In the genomic region with DNA sequence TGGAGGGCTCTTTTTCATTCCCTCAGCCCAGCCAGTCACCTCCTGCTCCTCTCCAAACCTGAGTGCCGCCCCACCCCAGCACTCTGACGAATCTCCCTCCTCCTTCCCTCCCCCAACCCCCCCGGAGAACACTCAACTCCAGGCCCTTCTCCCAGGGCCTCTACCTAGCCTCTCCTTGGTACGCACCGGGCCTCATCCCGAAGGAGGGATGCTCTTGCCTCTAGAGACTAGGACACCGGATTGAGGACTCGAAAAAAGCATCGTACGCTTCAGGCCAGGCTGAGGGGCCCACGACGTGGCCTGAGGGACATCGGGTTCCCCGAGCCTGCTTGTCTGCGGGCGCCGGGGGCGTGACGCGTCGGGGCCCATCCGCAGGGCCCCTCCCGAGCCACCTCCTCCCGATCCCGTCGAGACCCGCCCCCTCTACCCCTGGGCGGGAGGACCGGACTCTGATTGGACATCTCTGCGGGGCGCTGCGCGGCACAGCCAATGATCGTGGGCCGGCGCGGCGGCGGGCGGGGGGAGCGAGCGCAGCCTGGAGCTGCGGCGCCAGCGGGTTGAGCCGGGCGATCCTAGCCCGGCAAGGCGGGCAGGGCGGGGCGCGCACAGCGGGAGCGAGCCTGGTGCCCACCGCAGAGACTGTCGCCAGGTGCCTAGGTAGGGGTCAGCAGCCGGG, we compare ENCODE assay signal across 8 mouse cellular contexts. TPM values are rescaled to one million over a fixed set of nuclear protein-coding genes. Genes with fewer than 3 reads are reported as not detected.
A peak's percentile ranks its signal among the peaks of the same experiment; 100 is the strongest.
DNase-seq lines count a peak whose midpoint lies in the region; ATAC-seq lines count a peak whose summit lies in the region.

A gene (plus strand): TSS at position 538 of the 676 bp plus-strand sequence.

- H3K4me2 ChIP-seq in intestine, embryonic 14.5 days (ENCODE audit: low read length), result peak within 1 kb of the TSS; percentile 98

- H3K9ac ChIP-seq in intestine, embryonic 14.5 days (ENCODE audit: low read length), result peak within 1 kb of the TSS; percentile 56

- peak; percentile 92 to 94 for DNase-seq in adrenal gland, adult 18-20 months (ENCODE audit: low spot score in 2 of 2)
- DNase-seq in embryo, embryonic 10 days (ENCODE audit: low spot score), result peak; percentile 94
- peak; percentile 94 for DNase-seq in gastrocnemius, postnatal 25 days
- DNase-seq in intestine, embryonic 14.5 days (ENCODE audit: low spot score), result peak; percentile 92
- DNase-seq in left cerebral cortex, postnatal 10 days (ENCODE audit: extremely low spot score in 1 of 2, low spot score in 2 of 2), result peak; percentile 92 to 97
- DNase-seq in right cerebral cortex, postnatal 14 days, result peak; percentile 94
- DNase-seq in urinary bladder, postnatal 25 days (ENCODE audit: low spot score), result peak; percentile 88

- WGBS in intestine, embryonic 14.5 days, result 1% methylated on average over 56 of the region's 57 CpGs

- no peaks in the 10 kb centered on the region for H3K36me3 ChIP-seq in intestine, embryonic 14.5 days (ENCODE audit: control insufficient read depth, insufficient read depth, low read length)

- H3K4me1 ChIP-seq in intestine, embryonic 14.5 days (replicated peaks; ENCODE audit: control insufficient read depth, insufficient read depth, low read length), result peaks cover 7% of the 10 kb centered on the region; the same call in 1 of the 2 replicates

- intact Hi-C loops in left cerebral cortex, postnatal 10 days (cut with DNase I), result no loop called here

- peak within 1 kb of the TSS; percentile 74 for H3K4me3 ChIP-seq in intestine, embryonic 14.5 days (ENCODE audit: low read depth, low read length)

- H3K27ac ChIP-seq in intestine, embryonic 14.5 days (ENCODE audit: low read depth), result no peak within 1 kb of the TSS

- peaks cover 14% of the 10 kb centered on the region for H3K27me3 ChIP-seq in intestine, embryonic 14.5 days (replicated peaks; ENCODE audit: control insufficient read depth, insufficient read depth, low read length)

- no peaks in the 10 kb centered on the region for H3K9me3 ChIP-seq in intestine, embryonic 14.5 days (ENCODE audit: control insufficient read depth, low read length)

- ATAC-seq in intestine, embryonic 14.5 days (replicated peaks; ENCODE audit: low FRiP score, low TSS enrichment, low read depth), result peak; percentile 96
- peak; percentile 97 for ATAC-seq in megakaryocyte-erythroid progenitor cell, adult 5-6 weeks (replicated peaks; ENCODE audit: low FRiP score, low TSS enrichment, poor library complexity, severe bottlenecking)

RNA-seq across cellular contexts. Expression of the gene that starts here (rescaled TPM):
- total RNA-seq in adrenal gland, adult 18-20 months (2021), result 1 to 10 TPM; 2.5 to 4.5 TPM
- total RNA-seq in gastrocnemius, postnatal 25 days (2021), result 1 to 10 TPM in 1 of 2 experiments, under 1 TPM in 1; 1.00 to 1.2 TPM
- polyA plus RNA-seq in intestine, embryonic 14.5 days (2014; fragmentation: Nextera tagmentation; extraction: Ambion mirVana), result 4.4 and 4.5 TPM in 2 replicates
- total RNA-seq in left cerebral cortex, postnatal 10 days (2021), result 10 to 100 TPM; 33.6 to 34.1 TPM
- total RNA-seq in megakaryocyte-erythroid progenitor cell, adult 5-6 weeks (2014; fragmentation: Nextera tagmentation), result 0.12 and 0.28 TPM in 2 replicates
- 0.53 TPM in 1 of 2 replicates, not detected in the other for total RNA-seq in megakaryocyte-erythroid progenitor cell, adult 5-6 weeks (2017)

Comparison
In these comparisons a context has a peak if more than half of its experiments do, and no peak if none do; other contexts are left out.
1. RNA of the gene that starts here (total RNA-seq): 33.6 to 34.1 TPM in left cerebral cortex, postnatal 10 days; 2.5 to 4.5 TPM in adrenal gland, adult 18-20 months, 1.00 to 1.2 TPM in gastrocnemius, postnatal 25 days and 0.12 to 0.53 TPM in megakaryocyte-erythroid progenitor cell, adult 5-6 weeks; every median in the first group is over 4 times any median in the second.
2. Peak in ATAC-seq in megakaryocyte-erythroid progenitor cell, adult 5-6 weeks; RNA of the gene not detected or under 1 TPM.
3. Peak in every context shown above with its lines, with median percentiles within 50 percentile points of each other: DNase-seq.